Mouse (Mus musculus) ES-E14 (cell line): ENCODE data around the gene Nprl2. TPM values are rescaled to one million over a fixed set of nuclear protein-coding genes. Genes with fewer than 3 reads are reported as not detected.

ENCODE experiments used
- DNase-seq: peaks from one replicate; pipeline ENCODE4 v3.0.0-alpha.2; 2013; ENCODE audit warnings: low read depth, low spot score
- H3K27ac ChIP-seq: 2 replicates; pipeline ENCODE4 v1.5.1; 2012; ENCODE audit warnings: low read depth, mild to moderate bottlenecking, low read length, moderate library complexity, mixed read lengths; ENCODE audit not compliant: poor library complexity, insufficient read depth, severe bottlenecking
- H3K36me3 ChIP-seq: 2 replicates; pipeline ENCODE4 v1.6.1; 2012; ENCODE audit warnings: mild to moderate bottlenecking, low read length, moderate library complexity, mixed read lengths; ENCODE audit not compliant: control insufficient read depth, poor library complexity, insufficient read depth, severe bottlenecking
- H3K4me1 ChIP-seq, 2 experiments: fragments of 150-350 bp in 1 of 2; sonication (generic) in 1 of 2; 2 replicates each; pipeline ENCODE4 v1.6.1; 2012; ENCODE audit warnings: low read length in 2 of 2, mild to moderate bottlenecking in 1 of 2, mixed read lengths in 1 of 2; ENCODE audit not compliant: control insufficient read depth in 2 of 2, insufficient read depth in 2 of 2, poor library complexity in 1 of 2
- H3K4me3 ChIP-seq, 2 experiments: fragments of 150-350 bp in 1 of 2; sonication (generic) in 1 of 2; 2 replicates each; pipeline ENCODE4 v1.5.1; 2012; ENCODE audit warnings: low read length in 2 of 2, low read depth in 1 of 2, mild to moderate bottlenecking in 1 of 2, mixed read lengths in 1 of 2; ENCODE audit not compliant: insufficient read depth in 1 of 2, poor library complexity in 1 of 2, severe bottlenecking in 1 of 2
- H3K9ac ChIP-seq: 2 replicates; pipeline ENCODE4 v1.6.1; 2012; ENCODE audit warnings: low read depth, mild to moderate bottlenecking, low read length, mixed read lengths; ENCODE audit not compliant: poor library complexity, insufficient read depth, severe bottlenecking
- H3K9me3 ChIP-seq: fragments of 150-350 bp; sonication (generic); 2 replicates; pipeline ENCODE4 v1.6.1; 2012; ENCODE audit warnings: low read depth, mild to moderate bottlenecking, low read length; ENCODE audit not compliant: control insufficient read depth, insufficient read depth
- CHD2 ChIP-seq: IDR thresholded peaks from 2 replicates; pipeline ENCODE4 v1.6.1; 2014; ENCODE audit warnings: mild to moderate bottlenecking, low read depth, low read length, inconsistent platforms
- HCFC1 ChIP-seq: IDR thresholded peaks from 2 replicates; pipeline ENCODE4 v1.6.1; 2012; ENCODE audit warnings: low read length, inconsistent platforms, borderline replicate concordance; ENCODE audit not compliant: insufficient read depth
- MAFK ChIP-seq: IDR thresholded peaks from 2 replicates; pipeline ENCODE4 v1.6.1; 2014; ENCODE audit warnings: mild to moderate bottlenecking, low read depth, low read length, inconsistent platforms; ENCODE audit not compliant: insufficient read depth
- ZC3H11A ChIP-seq: IDR thresholded peaks from 2 replicates; pipeline ENCODE4 v1.6.1; 2012; ENCODE audit warnings: low read depth, mild to moderate bottlenecking, inconsistent platforms, low read length, borderline replicate concordance
- ZNF384 ChIP-seq: IDR thresholded peaks from 2 replicates; pipeline ENCODE4 v1.6.1; 2012; ENCODE audit warnings: low read depth, low read length, inconsistent platforms
- in situ Hi-C, 2 experiments: fragments of 600-800 bp; cut with MboI; formaldehyde crosslinking; loops; one replicate each; pipeline ENCODE4 v1.15.1; 2025; ENCODE audit warnings: low sequenced_read_pairs in 2 of 2, inconsistent platforms in 1 of 2; ENCODE audit not compliant: unreplicated experiment in 2 of 2
- total RNA-seq: library from RNA; depleted of rRNA; stranded (reverse); fragments of 300-350 nt; gene quantifications from 2 replicates; pipeline ENCODE4 v1.2.3, GENCODE M21; 2012

Gene Nprl2
- total RNA-seq, 1 experiment = 21.2 TPM

GRCm38 (mm10) chr9:107549297-107550074 lies 7.5 kb downstream of the Nprl2 start:
- no peak overlapping the region for H3K9ac ChIP-seq
- in situ Hi-C loops = no loop called here
- H3K9me3 ChIP-seq = no peaks in the 10 kb centered on the region
- peaks cover 2% of the 10 kb centered on the region; the same call in 1 of the 2 replicates for H3K36me3 ChIP-seq
- TF ChIP-seq ZC3H11A (no peak), MAFK (no peak), ZNF384 (no peak), HCFC1 (no peak), CHD2 (no peak)
- peaks cover 0 to 18% of the 10 kb centered on the region in 2 experiments; a peak in 1 of 4 replicates for H3K4me1 ChIP-seq
- H3K4me3 ChIP-seq = no peak overlapping the region
- no peak overlapping the region for H3K27ac ChIP-seq
- no peak for DNase-seq

- TF ChIP-seq ZNF384 (no peak), CHD2 (no peak), HCFC1 (no peak), ZC3H11A (no peak), MAFK (no peak)
- Histone ChIP-seq H3K9me3 (no peaks in the 10 kb centered on the region), H3K9ac (no peak overlapping the region), H3K36me3 (no peaks in the 10 kb centered on the region), H3K27ac (no peak overlapping the region), H3K4me1 (peaks cover 0 to 18% of the 10 kb centered on the region in 2 experiments; a peak in 1 of 4 replicates), H3K4me3 (peak overlapping the region in 1 of 2 experiments; percentile 61; a peak in 2 of 4 replicates)
- in situ Hi-C loops = no loop called here
- no peak for DNase-seq
Measured at GRCm38 (mm10) chr9:107550491-107551116, 8.6 kb downstream of the Nprl2 start.

- H3K4me1 ChIP-seq = peaks cover 0 to 18% of the 10 kb centered on the region in 2 experiments; a peak in 1 of 4 replicates
Measured at GRCm38 (mm10) chr9:107551117-107551889, 9.3 kb downstream of the Nprl2 start, which contains the start of gene Rassf1. Rassf1 (plus strand) TSS chr9:107551555.

GRCm38 (mm10) chr9:107551890-107552355 lies 9.9 kb downstream of the Nprl2 start:
- no peak for DNase-seq
- H3K27ac ChIP-seq = no peak overlapping the region
- H3K4me3 ChIP-seq = peak overlapping the region; percentile 60 to 61
- no peaks in the 10 kb centered on the region for H3K9me3 ChIP-seq
- peak overlapping the region; percentile 42 for H3K9ac ChIP-seq
- peaks cover 0 to 19% of the 10 kb centered on the region in 2 experiments; a peak in 1 of 4 replicates for H3K4me1 ChIP-seq
- no peak for TF ChIP-seq HCFC1
- no peak for TF ChIP-seq CHD2
- no peak for TF ChIP-seq ZNF384
- no peak for TF ChIP-seq ZC3H11A
- TF ChIP-seq MAFK = no peak
- H3K36me3 ChIP-seq = no peaks in the 10 kb centered on the region; the same call in 1 of the 2 replicates
- in situ Hi-C loops = no loop called here

More at GRCm38 (mm10) chr9:107551117-107551889, 9.3 kb downstream of the Nprl2 start, which contains the start of gene Rassf1:
- in situ Hi-C loops = no loop called here
- Histone ChIP-seq H3K9me3 (no peaks in the 10 kb centered on the region), H3K27ac (no peak within 1 kb of the TSS), H3K9ac (peak within 1 kb of the TSS; percentile 42), H3K36me3 (no peaks in the 10 kb centered on the region), H3K4me3 (peak within 1 kb of the TSS; percentile 60 to 61)
- DNase-seq = no peak
- TF ChIP-seq MAFK (no peak), HCFC1 (no peak), ZC3H11A (no peak), CHD2 (no peak), ZNF384 (no peak)
